Mouse (Mus musculus): Measurements from ENCODE around the gene Baz2a.
"Not testable (repeated sequence)": the region's sequence is repeated elsewhere in the genome, so short reads cannot be mapped to it uniquely, and the experiment has no call there.

The Baz2a gene

DNA sequence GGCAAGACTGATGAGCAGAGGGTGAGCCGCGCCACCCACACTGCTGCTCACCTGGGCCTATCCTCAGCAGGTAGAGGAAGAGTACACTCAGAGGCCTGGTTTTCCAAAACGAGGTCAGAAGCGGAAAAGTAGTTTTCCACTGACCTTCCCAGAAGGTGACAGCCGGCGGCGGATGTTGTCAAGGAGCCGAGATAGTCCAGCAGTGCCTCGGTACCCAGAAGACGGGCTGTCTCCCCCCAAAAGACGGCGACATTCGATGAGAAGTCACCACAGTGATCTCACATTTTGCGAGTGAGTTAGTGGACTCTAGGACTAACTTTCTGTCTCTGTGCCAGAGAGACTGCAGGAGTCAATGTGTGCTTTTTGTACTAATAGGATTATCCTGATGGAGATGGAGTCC lies 34.6 kb downstream of the Baz2a start:
- no peak for DNase-seq

DNA sequence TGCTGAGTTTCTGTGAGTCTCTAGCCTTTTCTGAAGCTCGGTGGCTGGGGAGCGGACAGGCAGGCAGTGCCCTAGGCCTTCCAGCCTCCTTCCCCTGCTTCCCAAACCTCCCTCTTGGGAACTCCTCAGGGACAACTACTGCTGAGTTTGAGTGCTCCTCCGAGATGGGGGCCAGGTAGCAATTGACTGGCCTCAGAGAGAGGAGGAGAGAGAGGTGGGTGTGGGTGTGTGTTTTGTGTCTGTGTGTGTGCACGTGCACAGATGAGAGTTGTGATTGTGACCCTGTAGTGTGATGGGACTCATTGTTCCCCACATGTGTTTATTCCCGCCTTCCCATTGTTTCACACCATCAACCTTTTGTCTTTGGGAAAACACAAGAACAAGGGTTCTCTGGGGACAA lies 36.1 kb downstream of the Baz2a start:
- no peak for DNase-seq

DNA sequence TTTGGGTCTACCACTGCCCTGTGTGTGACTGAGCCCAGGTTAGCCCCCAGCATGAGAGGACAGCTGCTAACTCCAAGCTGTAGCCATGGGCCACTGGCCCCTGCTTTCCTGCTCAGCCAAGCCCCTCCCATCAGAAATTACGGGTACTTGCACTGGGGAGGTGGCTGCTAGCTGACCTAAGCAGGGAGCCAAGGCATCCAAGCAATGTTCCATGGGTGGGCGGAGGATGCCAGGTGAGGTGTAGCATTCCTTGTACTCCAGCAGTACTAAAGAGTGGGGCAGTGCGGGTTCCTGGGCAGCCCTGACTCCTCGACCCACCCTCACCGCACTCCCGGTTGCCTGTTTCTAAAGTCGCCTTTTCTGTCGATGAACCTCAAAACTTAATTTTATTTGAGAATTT lies 36.8 kb downstream of the Baz2a start:
- no peak for DNase-seq

DNA sequence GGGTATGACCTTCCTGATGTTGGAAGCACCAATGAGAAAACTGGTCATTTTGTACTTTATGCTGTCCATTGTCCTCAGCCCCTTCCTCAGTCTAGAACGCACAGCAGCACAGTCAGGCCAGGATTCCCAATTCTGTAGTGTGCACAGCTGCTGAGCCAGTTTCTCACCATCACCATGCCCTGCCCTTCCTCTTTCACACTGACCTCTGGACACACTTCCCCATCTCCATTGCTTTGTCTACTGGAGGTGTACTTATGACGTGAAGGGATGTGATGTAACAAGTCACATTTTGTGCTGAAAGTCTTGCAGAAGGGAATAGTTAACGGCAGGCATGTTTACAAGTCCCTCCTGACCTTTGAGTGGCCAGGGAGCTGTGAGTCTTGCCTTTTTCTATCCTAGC lies 39.9 kb downstream of the Baz2a start:
- DNase-seq, result no peak

DNA sequence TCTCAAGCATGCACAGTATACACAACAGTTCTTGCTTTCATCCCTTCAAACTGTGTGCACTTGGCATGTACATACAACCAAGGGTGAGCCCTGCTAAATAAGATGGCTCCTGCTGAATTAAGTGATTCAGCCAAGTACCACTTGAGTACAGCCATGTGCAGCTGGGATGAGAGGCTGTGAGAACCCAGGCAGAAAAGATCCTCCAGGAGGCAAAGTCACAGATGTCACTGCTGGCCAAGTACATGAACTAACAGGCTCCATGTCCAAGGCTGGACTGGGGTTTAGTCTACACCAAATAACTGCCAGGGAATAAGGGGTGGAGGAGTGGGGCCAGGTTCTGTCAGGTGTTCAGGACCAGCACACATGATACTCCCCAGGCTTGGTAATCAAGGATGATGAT lies 40.4 kb downstream of the Baz2a start:
- no peak for DNase-seq

DNA sequence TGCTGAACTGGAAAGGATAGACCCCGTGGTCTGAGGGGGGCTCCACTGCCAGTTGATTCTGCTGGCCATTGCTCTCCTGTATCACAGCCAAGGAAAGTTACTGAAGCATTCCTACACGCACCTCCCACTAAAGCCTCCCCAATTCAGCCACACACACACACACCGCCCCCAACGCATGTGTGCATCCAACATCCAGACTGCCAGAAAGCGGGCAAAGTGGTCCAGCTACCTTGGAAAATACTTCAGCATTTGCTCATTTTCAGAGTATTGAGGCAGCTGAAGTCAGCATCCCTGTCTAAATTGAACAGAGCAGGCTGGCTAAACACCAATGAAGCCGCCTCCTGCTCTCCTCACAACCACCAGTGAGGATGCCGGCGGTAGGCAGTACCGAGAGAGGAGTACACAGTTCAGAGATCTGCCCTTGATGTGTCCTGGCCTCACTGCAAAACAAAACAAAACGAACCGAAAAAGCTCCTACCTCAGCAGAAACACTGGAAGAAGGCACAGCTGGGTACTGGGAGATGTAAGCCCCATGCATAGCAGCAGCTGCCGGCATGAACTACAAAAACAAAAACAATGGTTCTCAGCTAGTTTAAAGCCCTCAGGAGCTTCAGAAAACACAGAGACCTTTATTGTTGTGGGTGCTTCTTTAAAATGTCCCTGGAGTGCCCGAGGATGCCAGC lies 42.4 kb downstream of the Baz2a start:
- DNase-seq, result no peak

DNA sequence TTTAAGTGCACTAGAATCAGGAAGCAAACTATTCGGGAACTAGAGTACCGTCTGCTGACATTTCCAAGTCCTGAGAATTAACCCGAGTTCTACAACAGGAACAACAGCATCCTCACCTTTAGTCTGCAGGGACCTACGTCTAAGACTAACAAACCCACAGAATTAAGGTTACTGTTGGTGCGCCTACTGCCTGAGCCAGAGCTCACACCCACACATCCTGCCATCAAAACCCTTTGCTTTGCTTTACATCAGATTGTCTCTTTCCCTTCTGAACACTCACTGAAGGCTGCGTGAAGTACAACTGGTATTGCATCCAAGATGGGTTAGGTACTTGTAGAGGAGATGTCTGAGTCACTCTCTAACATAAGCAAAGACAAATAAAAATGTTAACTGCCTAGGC lies 44.0 kb downstream of the Baz2a start:
- DNase-seq, result no peak

DNA sequence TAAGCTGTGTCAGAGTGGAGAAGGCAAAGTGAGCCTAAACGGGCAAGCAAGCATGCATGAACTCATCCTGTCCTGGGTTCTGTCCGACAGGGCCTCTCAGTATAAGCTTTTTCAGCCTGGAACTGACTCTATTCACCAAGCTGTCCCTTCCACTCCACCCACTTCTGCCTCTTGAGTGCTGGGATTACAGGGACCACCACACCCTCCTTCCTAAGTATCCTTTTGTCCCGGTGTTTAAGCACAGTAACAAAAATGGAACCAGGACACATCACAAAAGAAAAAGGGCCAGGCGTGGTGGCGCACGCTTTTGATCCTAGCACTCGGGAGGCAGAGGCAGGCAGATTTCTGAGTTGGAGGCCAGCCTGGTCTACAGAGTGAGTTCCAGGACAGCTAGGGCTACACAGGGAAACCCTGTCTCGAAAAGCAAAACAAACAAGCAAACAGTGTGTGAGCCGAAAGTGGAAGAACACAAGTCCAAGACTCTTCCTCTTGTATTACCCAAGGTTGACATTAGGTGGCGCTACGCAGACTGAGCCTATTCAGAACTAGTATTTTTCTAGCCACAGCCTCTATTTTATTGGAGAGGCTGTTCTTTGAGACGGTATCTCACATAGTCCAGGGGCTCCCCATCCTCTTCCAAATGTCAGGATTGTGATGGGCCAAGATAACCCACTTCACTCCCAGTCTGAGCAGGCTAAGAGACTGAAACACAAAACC lies 49.0 kb downstream of the Baz2a start:
- DNase-seq, result peak; percentile 21

DNA sequence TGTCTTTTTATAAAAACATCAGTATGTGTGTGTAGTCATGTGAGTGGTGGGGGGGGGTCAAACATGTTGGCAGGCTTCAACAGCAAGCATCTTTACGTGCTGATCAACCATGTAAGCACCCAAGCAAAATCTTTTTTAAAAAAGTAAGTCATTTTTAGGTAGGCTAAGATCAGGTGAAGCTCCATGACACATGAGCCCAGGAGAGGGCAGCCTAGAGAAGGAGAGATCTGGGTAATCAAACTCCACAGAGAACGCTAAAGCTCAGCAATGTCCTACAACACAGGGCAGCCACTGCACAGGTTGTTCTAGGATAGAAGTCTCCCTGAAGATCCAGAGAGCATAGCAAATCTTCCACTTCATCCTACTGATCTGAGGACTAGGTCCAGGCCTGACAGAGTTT lies 50.8 kb downstream of the Baz2a start:
- no peak for DNase-seq

DNA sequence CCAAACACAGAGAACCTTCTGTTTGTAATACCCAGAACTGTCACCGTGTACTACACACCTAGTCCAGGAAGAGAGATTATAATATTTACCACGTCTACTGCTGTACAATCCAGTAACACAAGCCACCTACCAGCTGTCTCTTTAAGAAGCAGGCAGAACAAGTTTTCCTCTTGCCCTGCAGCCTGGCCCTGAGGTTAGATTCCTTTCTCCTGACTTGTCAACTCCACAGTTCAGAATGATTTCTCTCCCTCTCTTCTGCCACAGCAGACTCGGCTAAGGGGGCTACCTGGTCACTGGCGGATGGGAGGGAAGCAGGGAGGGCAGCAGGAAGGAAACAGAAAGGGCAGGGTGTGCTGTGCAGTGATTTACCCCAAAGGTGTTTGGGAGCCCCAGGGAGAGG lies 52.3 kb downstream of the Baz2a start:
- DNase-seq, result no peak

DNA sequence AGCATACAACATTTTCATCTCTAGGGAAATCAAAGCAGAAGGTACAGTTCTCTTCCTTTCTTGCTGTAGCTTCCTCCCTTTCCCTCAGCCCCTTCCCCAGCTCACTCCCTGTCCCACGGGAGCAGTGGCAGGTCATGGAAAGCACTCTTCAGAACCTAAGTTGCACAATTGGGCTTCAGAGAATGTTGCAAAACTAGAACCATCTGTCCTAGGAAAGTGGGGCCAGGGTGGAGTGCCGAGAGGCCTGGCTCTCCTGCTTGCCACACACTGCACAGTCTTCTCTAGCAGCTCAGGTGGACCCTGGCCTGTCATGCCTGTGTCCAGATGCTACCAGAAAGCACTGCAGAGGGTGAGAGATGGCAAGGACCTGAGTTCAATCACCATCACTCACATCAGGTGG lies 53.6 kb downstream of the Baz2a start:
- DNase-seq, result no peak

DNA sequence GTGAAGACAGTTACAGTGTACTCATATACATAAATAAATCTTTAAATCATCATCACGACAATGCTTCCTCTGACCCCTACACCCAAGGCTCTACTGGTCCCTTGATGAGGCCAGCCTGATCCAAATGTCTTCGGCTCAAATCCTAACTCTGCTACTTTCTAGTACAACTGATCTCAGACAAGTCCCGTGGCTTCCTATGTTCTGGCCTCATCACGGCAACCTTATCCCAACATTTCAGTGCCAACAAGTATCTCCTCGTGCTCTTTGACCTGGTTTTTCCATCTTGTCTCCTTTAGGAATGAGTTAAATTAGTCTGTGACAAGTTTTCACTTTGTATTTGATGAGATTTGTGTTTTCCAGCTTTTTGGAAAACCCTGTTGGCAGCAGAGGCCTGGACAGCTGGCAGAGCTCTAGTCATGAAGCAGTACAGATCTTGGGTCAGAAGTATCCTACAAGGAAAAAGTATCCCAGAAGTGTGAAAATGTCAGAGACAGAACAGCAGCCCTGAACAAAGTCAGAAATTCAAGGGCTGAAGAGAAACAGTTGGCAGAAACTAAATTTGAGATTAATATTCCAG lies 57.5 kb downstream of the Baz2a start:
- no peak for DNase-seq

DNA sequence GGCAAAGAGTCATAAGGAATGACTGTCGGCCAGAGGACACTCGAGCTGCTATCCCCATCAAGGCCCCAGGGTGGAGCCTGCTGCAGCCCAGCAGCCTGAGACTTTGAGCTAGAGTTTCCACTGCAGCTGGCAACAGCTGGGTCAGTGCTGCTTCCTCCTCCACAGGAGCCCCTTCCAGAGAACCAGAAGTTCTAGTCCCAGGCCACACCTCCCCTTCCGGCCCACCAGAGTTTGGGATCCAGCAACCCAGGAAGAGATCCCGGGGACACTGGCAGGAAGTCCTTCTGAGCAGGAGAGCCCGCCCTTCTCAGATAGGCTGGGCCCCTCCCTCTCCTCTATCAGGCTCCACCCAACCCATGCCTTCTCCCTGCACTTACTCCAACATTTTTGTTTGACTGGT lies 58.2 kb downstream of the Baz2a start:
- no peak for DNase-seq

DNA sequence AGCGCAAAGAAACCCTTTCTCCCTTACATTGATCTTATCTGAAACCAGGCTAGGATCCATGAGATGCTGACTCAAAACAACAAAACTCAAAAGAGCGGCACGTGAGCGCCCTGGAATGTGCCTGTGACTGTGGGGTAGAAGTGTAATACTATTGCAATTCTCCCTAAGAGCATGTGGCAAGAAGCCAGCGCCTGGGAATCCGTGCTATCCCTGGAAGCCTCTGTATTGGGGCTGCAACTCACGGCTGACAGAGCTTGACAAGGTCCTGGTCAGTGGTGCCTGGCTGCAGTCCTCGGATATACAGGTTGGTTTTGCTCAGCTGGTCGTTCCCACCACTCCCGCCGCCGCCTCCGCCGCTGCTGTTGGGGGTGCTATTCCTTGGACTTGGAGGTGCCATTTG lies 59.6 kb downstream of the Baz2a start:
- DNase-seq, result peak; percentile 22

DNA sequence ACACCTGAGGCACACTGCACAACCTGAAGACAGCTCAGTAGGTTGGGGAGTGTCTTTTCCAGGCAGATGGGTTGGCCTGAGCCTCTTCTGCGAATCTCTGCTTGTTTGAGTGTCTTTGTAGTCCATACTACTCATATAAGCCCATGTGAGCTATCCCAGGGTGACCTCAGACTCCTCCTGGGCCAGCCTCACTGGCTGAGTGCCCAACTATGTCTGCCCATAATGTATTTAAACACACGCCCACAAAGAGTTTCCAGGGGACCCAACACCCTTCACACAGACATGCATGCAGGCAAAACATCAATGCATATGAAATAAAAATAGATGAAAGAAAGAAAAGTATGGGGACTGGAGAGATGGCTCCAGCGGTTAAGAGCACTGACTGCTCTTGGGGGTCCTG lies 62.6 kb downstream of the Baz2a start:
- no peak for DNase-seq

DNA sequence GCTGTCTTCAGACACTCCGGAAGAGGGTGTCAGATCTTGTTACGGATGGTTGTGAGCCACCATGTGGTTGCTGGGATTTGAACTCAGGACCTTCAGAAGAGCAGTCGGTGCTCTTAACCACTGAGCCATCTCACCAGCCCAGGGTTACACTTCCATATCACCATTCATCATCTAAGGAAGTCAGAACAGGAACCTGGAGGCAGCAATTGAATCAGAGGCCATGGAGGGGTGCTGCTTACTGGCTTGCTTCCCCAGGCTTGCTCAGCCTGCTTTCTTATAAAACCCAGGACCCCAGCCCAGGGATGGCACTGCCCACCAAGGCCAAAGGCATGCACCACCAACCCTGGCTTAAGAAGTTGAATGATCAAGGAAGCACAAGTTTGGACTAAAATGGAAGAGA lies 74.3 kb downstream of the Baz2a start:
- not testable (repeated sequence) for DNase-seq

DNA sequence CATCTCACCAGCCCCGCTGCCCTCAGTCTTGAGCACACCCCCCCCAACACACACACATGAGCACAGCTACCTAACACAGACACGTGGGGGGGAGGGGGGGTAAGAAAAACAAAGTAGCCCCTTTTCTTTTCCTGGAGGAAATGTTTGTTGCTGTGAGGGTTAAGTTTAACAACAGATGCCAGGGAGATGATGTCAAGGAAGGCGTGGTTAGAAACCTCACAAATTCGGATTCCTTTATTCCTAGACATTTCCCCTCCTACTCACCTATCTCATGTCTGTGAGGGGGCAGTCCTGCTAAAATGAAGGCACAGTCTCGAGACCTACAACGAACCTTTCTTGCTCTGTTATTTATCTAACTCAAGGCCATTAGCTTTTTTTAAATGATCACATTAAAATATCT lies 75.7 kb downstream of the Baz2a start:
- DNase-seq, result no peak

DNA sequence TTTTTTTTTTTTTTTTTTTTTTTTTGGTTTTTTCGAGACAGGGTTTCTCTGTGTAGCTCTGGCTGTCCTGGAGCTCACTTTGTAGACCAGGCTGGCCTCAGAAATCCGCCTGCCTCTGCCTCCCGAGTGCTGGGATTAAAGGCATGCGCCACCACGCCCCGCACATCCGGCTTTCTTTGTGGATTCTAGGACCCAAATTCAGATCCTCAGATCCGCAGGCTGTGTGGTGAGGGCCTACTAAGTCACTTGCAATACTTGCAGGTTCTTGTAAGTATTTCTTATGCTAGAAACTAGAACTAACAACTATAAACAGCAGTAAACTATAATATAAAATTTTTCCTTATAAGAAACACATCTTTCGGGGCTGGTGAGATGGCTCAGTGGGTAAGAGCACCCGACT lies 80.0 kb downstream of the Baz2a start:
- DNase-seq, result not testable (repeated sequence)

DNA sequence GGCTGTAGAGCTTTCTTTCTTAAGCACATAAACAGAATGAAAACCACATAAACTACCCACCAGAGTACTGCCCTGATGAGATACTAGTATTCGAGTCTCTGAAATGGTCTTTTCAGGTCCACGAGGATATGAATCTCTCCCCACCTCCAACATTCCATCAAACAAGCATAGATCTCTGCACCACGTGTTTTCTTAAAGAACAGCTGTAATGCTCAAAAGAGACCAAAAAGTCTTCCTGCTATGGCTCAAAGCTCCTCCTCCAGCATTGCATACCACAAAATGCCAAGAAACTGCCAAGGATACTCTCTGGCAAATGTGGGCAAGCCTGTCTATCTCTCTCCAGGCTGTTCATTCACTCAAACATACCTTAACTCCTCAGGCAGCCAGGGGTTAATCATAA lies 83.9 kb downstream of the Baz2a start:
- DNase-seq, result no peak

DNA sequence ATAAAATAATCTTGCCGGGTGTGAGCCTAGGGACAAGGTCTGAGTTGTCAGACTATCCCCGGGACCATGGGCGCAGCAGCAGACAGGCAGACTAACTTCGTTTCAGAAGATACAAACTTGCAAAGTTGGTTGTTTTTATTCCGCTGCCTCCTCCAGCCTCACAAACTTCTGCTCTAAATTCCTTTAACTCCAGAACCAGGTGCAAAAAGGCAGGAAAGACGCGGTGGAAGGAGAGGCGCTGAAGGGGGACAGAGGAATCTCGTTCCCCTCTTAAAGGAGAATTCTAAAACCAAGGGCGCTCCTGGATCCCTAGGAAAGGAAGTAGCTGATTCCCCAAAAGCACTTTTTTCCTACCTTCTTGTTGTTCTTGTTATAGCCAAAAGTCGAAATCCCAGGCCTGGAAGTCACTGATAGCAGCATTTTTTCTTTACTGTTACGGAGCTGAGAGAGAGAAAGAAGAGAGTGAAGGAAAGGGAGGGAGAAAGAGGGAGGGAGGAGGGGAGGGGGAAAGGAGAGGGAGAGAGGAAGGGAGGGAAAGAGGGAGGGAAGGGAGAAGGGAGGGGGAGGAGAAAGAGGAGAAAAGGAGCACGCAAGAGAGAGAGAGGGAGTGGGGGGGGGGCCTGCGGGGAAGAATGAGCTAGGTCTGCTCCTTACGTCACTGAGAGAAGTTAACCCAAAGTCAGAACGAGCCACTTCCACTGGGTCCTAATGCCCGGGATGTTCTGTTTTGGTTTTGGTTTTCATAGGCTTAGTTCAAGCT lies 84.8 kb downstream of the Baz2a start:
- DNase-seq, result peak; percentile 51

DNA sequence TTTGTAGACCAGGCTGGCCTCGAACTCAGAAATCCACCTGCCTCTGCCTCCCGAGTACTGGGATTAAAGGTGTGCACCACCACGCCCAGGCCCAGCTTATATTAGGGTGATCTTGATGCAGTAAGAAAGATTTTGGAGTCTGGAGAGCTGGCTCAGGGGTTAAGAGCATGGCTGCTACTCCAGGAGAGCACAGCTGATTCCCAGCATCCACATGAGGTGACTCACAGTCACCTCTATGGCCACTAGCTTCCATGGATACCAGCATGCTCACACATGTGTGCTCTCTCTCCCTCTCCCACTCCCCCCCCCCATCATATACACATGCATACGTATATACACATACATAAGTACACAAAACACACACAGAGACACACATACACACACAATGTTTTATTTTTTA lies 85.9 kb downstream of the Baz2a start:
- DNase-seq, result no peak

Data from right cerebral cortex, postnatal 4 days (tissue).